Mouse (Mus musculus) hindbrain, embryonic 10.5 days (tissue): ENCODE results near the gene Pidd1. TPM values are rescaled to one million over a fixed set of nuclear protein-coding genes. Genes with fewer than 3 reads are reported as not detected.
A peak's percentile ranks its signal among the peaks of the same experiment; 100 is the strongest.

Experiments used
- DNase-seq: peaks from one replicate; pipeline ENCODE4 v3.0.0-alpha.2; 2017; ENCODE audit warnings: low spot score
- H3K27ac ChIP-seq: fragments of 300-500 bp; sonication (generic); 2 replicates; pipeline ENCODE4 v1.5.1; 2016; ENCODE audit warnings: mild to moderate bottlenecking, moderate library complexity
- H3K27me3 ChIP-seq: fragments of 300-500 bp; sonication (generic); 2 replicates; pipeline ENCODE4 v1.6.1; 2016; ENCODE audit warnings: mild to moderate bottlenecking; ENCODE audit not compliant: poor library complexity, insufficient read depth, severe bottlenecking
- H3K36me3 ChIP-seq: fragments of 300-500 bp; sonication (generic); 2 replicates; pipeline ENCODE4 v1.6.1; 2016; ENCODE audit warnings: mild to moderate bottlenecking, moderate library complexity
- H3K4me1 ChIP-seq: fragments of 300-500 bp; sonication (generic); replicated peaks from 2 replicates; pipeline ENCODE4 v1.6.1; 2016; ENCODE audit warnings: mild to moderate bottlenecking
- H3K4me3 ChIP-seq: fragments of 300-500 bp; sonication (generic); 2 replicates; pipeline ENCODE4 v1.5.1; 2016; ENCODE audit warnings: mild to moderate bottlenecking, moderate library complexity
- H3K9me3 ChIP-seq: fragments of 300-500 bp; sonication (generic); 2 replicates; pipeline ENCODE4 v1.6.1; 2016; ENCODE audit warnings: mild to moderate bottlenecking, moderate library complexity
- WGBS: fragments of 180-500 bp; shearing (Covaris S2); methylation state at CpG from one replicate; pipeline ENCODE4 v1.1.7; 2016; 5-methylcytosine and 5-hydroxymethylcytosine counted together
- polyA plus RNA-seq: library from polyadenylated mRNA; unstranded; fragments of >200 nt; fragmentation: Nextera tagmentation; extraction: Ambion mirVana; gene quantifications from 2 replicates; pipeline ENCODE4 v1.2.1, GENCODE M21; 2016

Gene Pidd1
- polyA plus RNA-seq, 1 experiment from 2014 or later, result 21.0 TPM

DNA sequence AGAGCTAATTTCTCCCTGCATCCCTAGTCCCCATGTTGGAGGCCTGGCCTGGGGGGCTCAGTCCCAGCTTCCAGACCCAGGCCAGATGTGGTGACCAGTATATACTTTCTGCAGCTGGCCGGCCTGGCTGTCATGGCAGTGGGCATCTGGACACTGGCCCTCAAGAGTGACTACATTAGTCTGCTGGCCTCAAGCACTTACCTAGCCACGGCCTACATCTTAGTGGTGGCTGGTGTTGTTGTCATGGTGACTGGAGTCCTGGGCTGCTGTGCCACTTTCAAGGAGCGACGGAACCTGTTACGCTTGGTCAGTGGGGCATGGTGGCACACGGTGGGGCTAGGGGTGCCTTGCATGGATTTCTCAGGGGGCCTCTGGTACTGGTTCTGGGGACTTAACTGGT, 25.5 kb upstream of the Pidd1 start:
- H3K9me3 ChIP-seq, result no peaks in the 10 kb centered on the region
- H3K27me3 ChIP-seq, result peaks cover 28% of the 10 kb centered on the region
- 76% methylated on average over 6 of the region's 6 CpGs for WGBS
- peak overlapping the region; percentile 93 for H3K27ac ChIP-seq
- peaks cover 39% of the 10 kb centered on the region for H3K36me3 ChIP-seq
- DNase-seq, result no peak
- H3K4me3 ChIP-seq, result peak overlapping the region; percentile 80
- peaks cover 70% of the 10 kb centered on the region for H3K4me1 ChIP-seq

- WGBS, result 22% methylated on average over 8 of the region's 8 CpGs
- H3K27ac ChIP-seq, result peak overlapping the region; percentile 93
- H3K9me3 ChIP-seq, result no peaks in the 10 kb centered on the region
- H3K36me3 ChIP-seq, result peaks cover 39% of the 10 kb centered on the region
- H3K27me3 ChIP-seq, result peaks cover 35% of the 10 kb centered on the region
- H3K4me1 ChIP-seq, result peaks cover 68% of the 10 kb centered on the region
- H3K4me3 ChIP-seq, result peak overlapping the region; percentile 80
- DNase-seq, result peak; percentile 75
These were observed 24.8 kb upstream of the Pidd1 start for GRCm38 (mm10) chr7:141468522-141469211.

GRCm38 (mm10) chr7:141468164-141468521, 24.3 kb upstream of the Pidd1 start:
- Histone ChIP-seq H3K36me3 (peaks cover 39% of the 10 kb centered on the region), H3K27me3 (peaks cover 40% of the 10 kb centered on the region), H3K27ac (peak overlapping the region; percentile 93), H3K9me3 (no peaks in the 10 kb centered on the region), H3K4me1 (peaks cover 68% of the 10 kb centered on the region), H3K4me3 (peak overlapping the region; percentile 80)
- 25% methylated on average over 5 of the region's 5 CpGs for WGBS
- DNase-seq, result peak; percentile 36

DNA sequence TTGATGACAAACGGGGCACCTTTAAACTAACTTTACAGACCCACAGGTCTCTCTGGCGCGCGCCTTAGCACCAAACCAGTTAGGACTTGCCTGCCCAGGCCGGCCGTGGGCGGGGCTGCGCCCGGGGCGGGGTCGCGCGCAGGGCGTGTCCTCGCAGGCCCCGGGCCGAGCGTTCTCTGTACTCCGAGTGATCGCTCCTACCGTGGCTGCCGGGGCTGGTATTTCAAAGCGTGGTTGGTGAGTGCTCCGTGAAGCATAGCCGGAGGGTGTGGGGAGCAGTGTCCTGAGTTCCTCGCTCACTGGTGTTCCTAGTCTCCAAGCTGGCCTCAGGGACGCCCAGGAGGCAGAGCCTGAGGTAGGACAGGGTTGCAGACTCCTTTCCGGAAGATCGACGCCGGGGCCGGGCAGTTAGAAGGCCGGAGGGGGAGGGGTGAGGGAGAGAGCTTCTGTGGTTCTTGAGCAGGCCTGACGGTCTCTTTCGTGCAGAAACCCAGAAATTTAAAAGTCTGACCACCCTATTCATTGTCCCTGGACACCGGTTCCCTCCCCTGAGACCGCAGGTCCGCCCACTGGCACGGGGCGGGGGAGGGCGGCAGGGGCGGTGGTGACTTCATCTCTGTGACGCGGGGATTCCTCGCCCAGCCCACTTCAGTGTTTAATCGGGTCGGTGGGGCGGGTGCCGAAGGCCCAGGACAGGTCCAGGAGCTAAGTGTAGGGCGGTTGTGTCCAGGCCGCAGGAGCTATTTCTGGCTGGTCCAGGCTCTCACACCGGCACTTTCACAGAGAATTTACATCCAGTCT, 23.6 kb upstream of the Pidd1 start, which contains the start of gene Cd151:
Gene Cd151 (plus strand): TSS at position 163 of the 801 bp plus-strand sequence.
- Histone ChIP-seq H3K4me1 (peaks cover 68% of the 10 kb centered on the region), H3K27me3 (peaks cover 47% of the 10 kb centered on the region), H3K9me3 (no peaks in the 10 kb centered on the region), H3K36me3 (peaks cover 34% of the 10 kb centered on the region), H3K27ac (peak within 1 kb of the TSS; percentile 93), H3K4me3 (peak within 1 kb of the TSS; percentile 80)
- peak; percentile 86 for DNase-seq
- under 1% methylated on average over 52 of the region's 52 CpGs for WGBS

GRCm38 (mm10) chr7:141466607-141467148, 22.9 kb upstream of the Pidd1 start:
- 61% methylated on average over 10 of the region's 10 CpGs for WGBS
- Histone ChIP-seq H3K9me3 (no peaks in the 10 kb centered on the region), H3K36me3 (peaks cover 26% of the 10 kb centered on the region), H3K27me3 (peaks cover 55% of the 10 kb centered on the region), H3K4me3 (peak overlapping the region; percentile 80), H3K4me1 (peaks cover 76% of the 10 kb centered on the region), H3K27ac (peak overlapping the region; percentile 93)
- DNase-seq, result no peak

DNA sequence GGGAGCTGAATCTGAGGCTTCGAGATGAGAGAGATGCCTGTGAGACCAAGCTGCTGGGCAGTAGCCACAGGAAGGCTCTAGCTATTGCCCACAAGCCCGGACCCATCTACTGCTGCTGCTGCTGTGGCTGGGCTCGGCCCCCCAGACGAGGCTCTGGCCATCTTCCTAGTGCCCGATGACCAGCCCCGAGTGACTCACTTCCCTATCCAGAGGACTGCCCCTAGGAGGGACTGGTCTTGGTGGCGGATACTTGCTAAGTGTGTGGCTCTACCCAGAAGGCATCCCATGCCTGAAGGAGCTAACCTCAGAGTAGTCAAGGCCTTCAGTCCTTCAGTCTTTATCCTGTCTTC, 22.2 kb upstream of the Pidd1 start:
- no peaks in the 10 kb centered on the region for H3K9me3 ChIP-seq
- DNase-seq, result no peak
- H3K4me3 ChIP-seq, result peak overlapping the region; percentile 40
- whole genome bisulfite sequencing, result 81% methylated on average over 7 of the region's 7 CpGs
- H3K27ac ChIP-seq, result no peak overlapping the region
- peaks cover 83% of the 10 kb centered on the region for H3K4me1 ChIP-seq
- peaks cover 61% of the 10 kb centered on the region for H3K27me3 ChIP-seq
- H3K36me3 ChIP-seq, result peaks cover 20% of the 10 kb centered on the region

GRCm38 (mm10) chr7:141465388-141466044, 21.7 kb upstream of the Pidd1 start:
- 29% methylated on average over 10 of the region's 10 CpGs for WGBS
- peaks cover 66% of the 10 kb centered on the region for H3K27me3 ChIP-seq
- H3K27ac ChIP-seq, result no peak overlapping the region
- no peak for DNase-seq
- peaks cover 86% of the 10 kb centered on the region for H3K4me1 ChIP-seq
- no peaks in the 10 kb centered on the region for H3K9me3 ChIP-seq
- H3K36me3 ChIP-seq, result peaks cover 15% of the 10 kb centered on the region
- H3K4me3 ChIP-seq, result peak overlapping the region; percentile 40

GRCm38 (mm10) chr7:141464603-141465201, 20.9 kb upstream of the Pidd1 start:
- no peak for DNase-seq
- 4% methylated on average over 38 of the region's 38 CpGs for WGBS

DNA sequence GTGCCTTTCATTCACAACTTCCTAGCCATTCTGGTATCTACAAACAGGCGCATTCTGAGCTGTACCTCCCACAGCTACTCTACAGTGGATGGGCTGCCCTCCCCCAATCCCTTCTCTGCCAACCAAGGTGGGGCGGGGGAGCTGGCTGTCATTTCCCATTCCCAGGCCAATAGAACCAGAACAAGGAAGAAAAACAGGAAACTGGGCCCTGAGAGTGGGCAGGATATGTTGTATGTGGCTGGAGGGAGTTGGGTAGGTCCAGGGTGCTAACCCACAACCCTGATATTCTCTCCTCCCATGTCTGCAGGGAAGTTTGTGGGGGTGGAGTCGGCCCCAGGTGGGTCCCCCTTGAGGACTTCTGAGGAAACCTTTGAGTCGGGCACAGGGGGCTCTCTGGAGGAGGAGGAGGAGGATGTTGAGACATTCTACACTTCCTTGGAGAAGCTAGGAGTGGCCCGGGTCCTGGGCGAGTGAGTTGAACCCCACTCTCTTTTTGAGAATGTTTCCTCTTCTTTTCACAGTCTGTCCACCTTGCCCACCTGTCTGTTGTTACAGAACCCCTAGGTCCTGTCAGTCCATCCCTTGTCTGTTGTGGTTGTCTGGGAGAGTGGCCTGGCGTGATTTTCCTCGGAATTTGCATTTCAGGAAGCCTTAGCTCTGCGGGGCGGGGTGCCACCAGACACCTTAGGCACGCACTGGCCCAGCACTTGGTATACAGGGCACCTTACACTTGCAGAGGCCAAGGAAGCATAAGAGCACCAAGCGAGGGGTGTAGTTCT, 20.2 kb upstream of the Pidd1 start:
- H3K4me3 ChIP-seq, result peak overlapping the region; percentile 40
- 16% methylated on average over 12 of the region's 12 CpGs for WGBS
- DNase-seq, result no peak
- peaks cover 74% of the 10 kb centered on the region for H3K4me1 ChIP-seq
- peaks cover 81% of the 10 kb centered on the region for H3K27me3 ChIP-seq
- no peaks in the 10 kb centered on the region for H3K9me3 ChIP-seq
- no peak overlapping the region for H3K27ac ChIP-seq
- H3K36me3 ChIP-seq, result peaks cover 8% of the 10 kb centered on the region

More at GRCm38 (mm10) chr7:141464603-141465201, 20.9 kb upstream of the Pidd1 start:
- no peaks in the 10 kb centered on the region for H3K9me3 ChIP-seq
- H3K4me1 ChIP-seq, result peaks cover 81% of the 10 kb centered on the region
- peaks cover 75% of the 10 kb centered on the region for H3K27me3 ChIP-seq
- H3K4me3 ChIP-seq, result peak overlapping the region; percentile 40
- H3K27ac ChIP-seq, result no peak overlapping the region; the same call in 1 of the 2 replicates
- H3K36me3 ChIP-seq, result peaks cover 8% of the 10 kb centered on the region

DNA sequence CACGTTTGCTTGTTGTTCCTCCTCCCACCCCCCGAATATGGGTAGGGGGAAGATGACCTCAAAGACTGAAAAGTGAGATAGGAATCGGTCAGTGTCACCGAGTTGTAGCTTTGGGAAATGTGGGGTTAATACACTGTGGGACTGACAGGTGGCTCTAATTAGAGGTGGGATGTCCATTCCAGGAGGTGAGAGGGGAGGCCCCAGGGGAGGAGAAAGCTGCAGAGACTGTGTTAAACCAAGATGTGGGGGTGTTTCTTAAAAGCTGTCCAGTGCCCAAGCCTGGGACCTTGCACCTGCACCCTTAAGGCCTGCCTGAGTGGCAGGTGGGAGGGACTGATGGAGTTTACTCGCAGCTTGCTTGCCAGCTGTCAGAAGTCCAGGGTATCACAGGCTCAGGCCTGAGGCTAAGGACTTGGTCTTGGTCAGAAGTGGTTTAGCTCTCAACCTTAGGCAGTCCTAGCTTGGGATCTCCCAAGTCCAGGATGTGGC, 18.6 kb upstream of the Pidd1 start:
- WGBS, result 13% methylated on average over 5 of the region's 5 CpGs
- Histone ChIP-seq H3K9me3 (no peaks in the 10 kb centered on the region), H3K4me1 (peaks cover 62% of the 10 kb centered on the region), H3K36me3 (peaks cover 20% of the 10 kb centered on the region), H3K4me3 (peak overlapping the region; percentile 54), H3K27ac (no peak overlapping the region), H3K27me3 (peaks cover 96% of the 10 kb centered on the region)
- no peak for DNase-seq

DNA sequence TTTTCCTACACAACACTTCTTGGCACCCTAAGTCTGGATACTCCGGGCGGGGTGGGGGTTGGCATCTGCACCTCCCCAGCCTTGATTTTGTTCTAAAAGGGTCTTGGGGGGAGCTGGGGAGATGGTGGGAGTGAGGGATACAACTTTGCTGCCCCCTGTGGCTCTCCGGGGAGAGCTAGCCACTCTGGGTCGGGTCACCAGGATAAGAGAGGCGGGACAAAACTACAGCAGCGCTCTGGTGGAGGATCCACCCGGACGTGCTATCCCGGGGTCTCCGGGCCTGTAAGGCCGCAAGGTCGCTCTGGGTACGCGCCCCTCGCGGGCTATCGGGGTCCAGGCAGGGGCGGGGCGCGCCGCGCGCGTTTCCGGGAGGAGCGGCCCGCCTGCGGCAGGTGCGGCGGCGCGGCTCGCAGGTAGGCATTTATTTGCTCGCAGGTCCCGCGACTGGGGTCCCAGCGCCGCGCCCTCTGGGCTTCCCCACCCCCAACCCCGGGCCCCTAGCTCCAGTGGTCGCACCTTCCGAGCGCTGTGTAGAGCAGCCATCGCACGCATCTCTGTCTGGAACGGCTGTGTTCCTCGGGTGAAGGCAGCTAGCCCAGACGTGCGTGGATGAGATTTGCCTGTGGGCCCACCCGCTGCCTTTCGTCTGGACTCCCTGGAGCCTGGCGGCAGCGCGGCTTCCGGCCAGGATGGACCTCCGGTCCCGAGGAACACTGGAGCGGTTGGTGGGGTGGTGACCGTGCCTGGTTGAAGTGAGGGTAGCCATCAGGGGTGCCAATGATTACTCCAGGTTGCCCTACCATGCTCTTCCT, 17.9 kb upstream of the Pidd1 start:
- no peak for DNase-seq
- H3K4me1 ChIP-seq, result peaks cover 60% of the 10 kb centered on the region
- H3K27ac ChIP-seq, result peak overlapping the region; percentile 75
- peak overlapping the region; percentile 54 for H3K4me3 ChIP-seq
- peaks cover 21% of the 10 kb centered on the region for H3K36me3 ChIP-seq
- 3% methylated on average over 59 of the region's 59 CpGs for WGBS
- no peaks in the 10 kb centered on the region for H3K9me3 ChIP-seq
- peaks cover 98% of the 10 kb centered on the region for H3K27me3 ChIP-seq
